Mouse (Mus musculus) urinary bladder, postnatal 25 days (tissue): ENCODE measurements at regions not wholly inside any gene's neighbourhood (a gene's known extent, or its start where the extent isn't known, plus 50 kb on each side); places are given as distances from the start of the nearest gene placed in this dataset.
"Not testable (repeated sequence)": the region's sequence is repeated elsewhere in the genome, so short reads cannot be mapped to it uniquely, and the experiment has no call there.

ENCODE experiments used
- DNase-seq: peaks from one replicate; pipeline ENCODE4 v3.0.0; 2022; ENCODE audit warnings: low spot score

GRCm38 (mm10) chr1:80969927-80970326, 106.8 kb upstream of the Nyap2 start:
- no peak for DNase-seq

GRCm38 (mm10) chr1:80969194-80969593, 107.6 kb upstream of the Nyap2 start:
- no peak for DNase-seq

- DNase-seq: no peak
Observed at GRCm38 (mm10) chr1:80965792-80966191, 111.0 kb upstream of the Nyap2 start.

GRCm38 (mm10) chr1:80964376-80964775, 112.4 kb upstream of the Nyap2 start:
- DNase-seq: no peak

- DNase-seq: no peak
Observed at GRCm38 (mm10) chr1:80963838-80964237, 112.9 kb upstream of the Nyap2 start.

GRCm38 (mm10) chr1:80950406-80950805, 126.3 kb upstream of the Nyap2 start:
- no peak for DNase-seq

- not testable (repeated sequence) for DNase-seq
Observed at GRCm38 (mm10) chr1:80946049-80946448, 130.7 kb upstream of the Nyap2 start.

- DNase-seq: no peak
Observed at GRCm38 (mm10) chr1:80939372-80939771, 137.4 kb upstream of the Nyap2 start.

GRCm38 (mm10) chr1:80899281-80899680, 141.0 kb upstream of the Dock10 start:
- DNase-seq: no peak

- no peak for DNase-seq
Observed at GRCm38 (mm10) chr1:80874140-80874849, 116.0 kb upstream of the Dock10 start.

- DNase-seq: no peak
Observed at GRCm38 (mm10) chr1:80873596-80873995, 115.3 kb upstream of the Dock10 start.

GRCm38 (mm10) chr1:80868805-80869204, 110.5 kb upstream of the Dock10 start:
- no peak for DNase-seq

GRCm38 (mm10) chr1:80856981-80857380, 98.7 kb upstream of the Dock10 start:
- DNase-seq: no peak

GRCm38 (mm10) chr1:80854945-80855656, 96.8 kb upstream of the Dock10 start:
- no peak for DNase-seq

GRCm38 (mm10) chr1:80854289-80854701, 96.0 kb upstream of the Dock10 start:
- no peak for DNase-seq

- DNase-seq: no peak
Observed at GRCm38 (mm10) chr1:80852761-80853160, 94.4 kb upstream of the Dock10 start.

GRCm38 (mm10) chr1:80830196-80830794, 72.0 kb upstream of the Dock10 start:
- peak; percentile 3 for DNase-seq

GRCm38 (mm10) chr1:80826383-80826782, 68.1 kb upstream of the Dock10 start:
- DNase-seq: no peak

GRCm38 (mm10) chr1:80823953-80824352, 65.6 kb upstream of the Dock10 start:
- no peak for DNase-seq

GRCm38 (mm10) chr1:80822185-80822584, 63.9 kb upstream of the Dock10 start:
- DNase-seq: no peak

GRCm38 (mm10) chr1:80812906-80813305, 54.6 kb upstream of the Dock10 start:
- no peak for DNase-seq
